Mouse (Mus musculus): Measurements from ENCODE around the gene Gm6408.
"Not testable (repeated sequence)": the region's sequence is repeated elsewhere in the genome, so short reads cannot be mapped to it uniquely, and the experiment has no call there.

Gm6408 gene

DNA sequence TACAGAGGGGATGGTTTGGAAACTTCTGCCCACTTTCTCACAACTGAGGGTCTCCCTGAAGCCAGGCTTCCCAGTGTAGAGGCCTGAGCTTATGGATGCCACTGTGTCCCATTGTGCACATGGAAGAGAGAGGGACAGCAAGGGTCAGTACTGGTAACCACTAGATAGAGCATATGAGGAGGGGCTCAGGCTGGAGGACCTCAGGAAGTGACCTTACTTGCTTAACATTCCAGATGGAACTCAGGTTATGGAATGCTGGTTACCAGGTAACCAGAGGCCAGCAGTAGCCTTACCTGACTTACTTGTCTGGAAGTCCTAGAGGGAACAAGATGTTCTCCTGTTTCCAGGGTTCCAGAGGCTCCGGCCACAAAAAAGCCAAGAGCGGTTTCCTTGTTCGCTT lies at the start of gene Gm6408:
Gene Gm6408 (plus strand): TSS at position 301 of the 400 bp plus-strand sequence.
- in situ Hi-C loops (cut with MboI; ENCODE audit: low pct_unique_long_range_greater_than_20kb in 1 of 2, low sequenced_read_pairs in 2 of 2, unreplicated experiment in 1 of 2) = loop anchor here in 1 of 2 experiments (25.0 kb wide), 1 partner anchor 119 kb away; no protein-coding TSS in a partner anchor

DNA sequence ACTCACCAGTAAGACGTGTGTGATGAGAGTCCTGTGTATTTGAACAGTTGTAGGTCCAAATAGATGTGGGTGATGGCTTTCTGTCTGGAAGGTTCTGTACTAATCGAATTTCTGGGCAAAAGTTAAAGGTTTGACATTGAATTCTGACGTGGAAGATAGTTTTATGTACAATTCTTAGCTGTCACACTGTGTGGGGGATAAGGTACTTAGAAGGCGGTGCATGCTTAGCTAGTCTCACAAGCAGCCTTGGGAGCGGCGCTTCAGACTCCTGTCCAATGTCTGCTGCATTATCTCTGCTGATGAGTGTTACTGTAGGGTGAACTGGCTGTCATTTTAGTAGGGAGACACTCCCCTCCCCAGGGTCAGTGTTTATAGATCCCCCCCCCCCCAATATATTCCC lies 49.3 kb upstream of the Gm6408 start:
- in situ Hi-C loops (cut with MboI; ENCODE audit: low pct_unique_long_range_greater_than_20kb in 1 of 2, low sequenced_read_pairs in 2 of 2, unreplicated experiment in 1 of 2) = no loop called here

DNA sequence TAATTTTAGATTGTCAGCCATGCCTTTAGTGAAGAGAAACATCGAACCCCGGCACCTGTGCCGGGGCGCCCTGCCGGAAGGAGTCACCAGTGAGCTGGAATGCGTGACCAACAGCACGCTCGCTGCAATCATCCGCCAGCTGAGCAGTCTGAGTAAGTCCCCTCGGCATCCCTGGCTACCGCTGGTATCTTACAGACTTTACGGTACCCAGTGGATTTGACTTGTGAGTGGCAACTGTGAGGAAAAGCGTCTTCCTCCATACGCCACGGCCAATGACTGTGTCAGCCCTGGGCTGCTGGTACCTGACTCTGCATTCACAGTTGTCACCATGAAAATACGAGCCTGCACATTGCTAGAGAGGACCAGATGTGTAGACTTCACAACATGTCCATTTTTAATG lies 46.4 kb upstream of the Gm6408 start:
- in situ Hi-C loops (cut with MboI; ENCODE audit: low pct_unique_long_range_greater_than_20kb in 1 of 2, low sequenced_read_pairs in 2 of 2, unreplicated experiment in 1 of 2) = no loop called here

DNA sequence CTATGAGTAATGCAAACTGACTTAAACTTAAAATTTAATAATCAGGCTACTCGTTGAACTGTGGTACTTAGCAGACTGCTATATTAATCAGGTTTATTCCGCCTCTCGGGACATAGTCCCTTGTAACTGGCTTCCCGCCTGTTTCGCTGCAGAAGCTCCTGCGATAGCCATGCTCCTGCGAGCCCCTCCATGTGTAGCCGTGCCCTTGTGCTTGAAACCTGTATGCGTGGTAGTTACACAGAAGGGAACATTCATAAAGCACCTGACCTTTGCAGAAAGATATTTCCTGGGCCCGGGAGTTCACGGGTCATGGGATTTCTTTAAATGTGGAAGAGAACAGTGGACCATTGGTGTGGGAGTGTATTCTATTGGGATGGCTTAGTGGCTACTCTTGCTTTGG lies 45.0 kb upstream of the Gm6408 start:
- in situ Hi-C loops (cut with MboI; ENCODE audit: low pct_unique_long_range_greater_than_20kb in 1 of 2, low sequenced_read_pairs in 2 of 2, unreplicated experiment in 1 of 2) = no loop called here

DNA sequence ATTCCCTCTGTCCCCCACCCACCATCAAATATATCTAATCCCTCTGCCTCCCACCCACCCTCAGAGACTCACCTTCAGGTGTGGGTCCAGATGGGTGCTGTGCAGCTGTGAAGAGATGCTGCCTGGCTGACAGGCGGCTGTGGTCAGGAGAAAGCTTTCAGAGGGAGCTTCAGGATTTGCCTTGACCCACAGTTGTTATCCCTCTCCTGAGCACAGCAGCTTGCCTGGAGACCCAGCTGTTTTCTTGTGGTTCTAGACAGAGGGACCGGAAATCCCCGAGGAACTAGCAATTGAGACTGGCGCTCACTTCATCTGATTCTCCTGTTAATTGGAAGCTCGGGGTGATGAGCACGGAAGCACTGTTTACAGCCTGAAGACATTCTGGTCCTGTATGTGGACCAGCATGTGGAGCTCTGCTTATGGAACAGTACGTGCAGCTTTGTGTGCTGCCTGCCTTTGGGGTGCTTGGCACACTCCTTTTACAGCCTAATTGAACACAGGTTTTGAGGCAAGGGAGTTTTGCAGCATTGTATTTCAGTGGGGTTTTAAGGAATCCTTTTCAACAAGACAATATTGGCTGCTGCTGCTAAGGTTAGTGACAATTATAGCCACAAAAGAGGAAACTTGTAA lies 42.5 kb upstream of the Gm6408 start:
- in situ Hi-C loops (cut with MboI; ENCODE audit: low pct_unique_long_range_greater_than_20kb in 1 of 2, low sequenced_read_pairs in 2 of 2, unreplicated experiment in 1 of 2) = no loop called here

DNA sequence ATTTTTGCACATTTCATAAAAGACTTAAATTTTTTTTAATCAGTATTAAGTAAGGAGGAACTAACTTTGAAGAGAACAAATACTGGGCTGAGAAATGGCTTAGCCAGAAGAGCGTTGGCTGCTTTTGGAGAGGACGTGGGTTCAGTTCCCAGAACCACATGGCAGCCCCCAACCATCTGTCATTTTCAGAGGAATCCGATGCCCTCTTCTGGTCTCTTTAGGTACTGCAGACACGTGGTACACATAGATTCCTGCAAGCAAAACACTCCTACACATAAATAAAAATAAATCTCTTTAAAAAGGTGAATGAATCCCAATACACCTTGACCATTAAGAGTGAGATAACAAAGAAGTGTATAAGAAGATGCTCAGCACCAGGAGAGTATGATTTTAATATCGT lies 41.5 kb upstream of the Gm6408 start:
- in situ Hi-C loops (cut with MboI; ENCODE audit: low pct_unique_long_range_greater_than_20kb in 1 of 2, low sequenced_read_pairs in 2 of 2, unreplicated experiment in 1 of 2) = no loop called here

DNA sequence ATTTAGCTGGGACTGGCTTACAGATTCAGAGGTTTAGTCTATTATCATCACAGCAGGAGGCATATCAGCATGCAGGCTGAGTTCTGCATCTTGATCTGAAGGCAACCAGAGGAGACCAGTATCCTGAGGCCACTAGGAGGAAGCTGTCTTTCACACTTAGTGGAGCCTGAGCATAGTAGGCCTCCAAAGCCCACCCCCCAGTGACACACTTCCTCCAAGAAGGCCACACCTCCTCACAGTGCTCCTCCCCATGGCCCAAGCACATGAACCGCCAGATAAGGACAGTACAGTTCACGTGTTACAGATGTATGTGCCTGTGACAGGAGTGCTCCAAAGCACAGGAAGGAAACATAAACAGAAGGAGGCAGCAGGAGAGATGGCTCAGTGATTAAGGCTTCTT lies 39.0 kb upstream of the Gm6408 start:
- in situ Hi-C loops (cut with MboI; ENCODE audit: low pct_unique_long_range_greater_than_20kb in 1 of 2, low sequenced_read_pairs in 2 of 2, unreplicated experiment in 1 of 2) = no loop called here

DNA sequence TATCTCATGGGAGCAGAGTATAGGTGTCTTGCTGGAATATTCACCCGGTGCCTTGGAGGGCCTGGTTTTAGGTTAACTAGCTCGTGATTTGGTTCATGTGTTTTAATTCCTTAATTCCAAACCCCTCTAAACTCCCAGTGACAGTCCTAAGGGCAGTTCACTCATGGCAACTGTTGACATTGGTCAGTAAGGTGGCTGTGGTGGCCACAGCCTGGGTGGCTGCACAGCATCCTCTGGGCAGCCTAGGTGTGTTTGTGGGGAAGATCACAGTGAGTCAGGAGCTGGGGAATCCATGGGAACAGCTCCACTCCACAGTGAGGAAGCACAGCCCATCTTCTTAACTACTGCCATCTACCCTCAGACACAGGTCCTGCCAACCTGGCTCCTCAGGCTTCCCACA lies 35.1 kb upstream of the Gm6408 start:
- in situ Hi-C loops (cut with MboI; ENCODE audit: low pct_unique_long_range_greater_than_20kb in 1 of 2, low sequenced_read_pairs in 2 of 2, unreplicated experiment in 1 of 2) = no loop called here

DNA sequence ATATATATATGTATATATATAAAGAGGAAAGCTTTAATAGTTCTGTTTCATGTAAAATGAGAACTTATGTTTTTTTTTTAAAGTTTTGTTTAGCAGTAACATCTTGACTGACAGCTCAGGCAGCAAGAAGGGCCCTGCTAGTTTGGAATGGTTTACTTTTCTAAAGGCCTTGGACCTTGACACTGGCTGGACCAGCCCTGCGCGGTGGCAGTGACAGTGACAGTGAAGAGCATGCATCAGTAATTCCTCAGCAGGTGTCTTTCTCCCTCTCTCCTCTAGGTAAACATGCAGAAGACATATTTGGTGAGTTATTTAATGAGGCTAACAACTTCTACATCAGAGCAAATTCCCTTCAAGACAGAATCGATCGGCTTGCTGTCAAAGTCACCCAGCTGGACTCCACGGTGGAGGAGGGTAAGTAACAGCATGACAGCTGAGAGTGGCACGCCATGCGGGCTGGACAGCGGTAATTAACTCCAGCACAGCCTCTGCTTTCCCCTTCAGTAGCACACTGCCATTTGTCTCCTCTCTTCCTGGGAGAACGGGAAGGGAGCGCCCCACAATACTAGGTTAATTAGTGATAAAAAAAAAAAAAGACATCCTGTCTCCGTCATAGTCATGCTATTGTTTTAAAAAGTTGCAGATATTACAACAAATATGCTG lies 30.0 kb upstream of the Gm6408 start:
- in situ Hi-C loops (cut with MboI; ENCODE audit: low pct_unique_long_range_greater_than_20kb in 1 of 2, low sequenced_read_pairs in 2 of 2, unreplicated experiment in 1 of 2) = no loop called here

DNA sequence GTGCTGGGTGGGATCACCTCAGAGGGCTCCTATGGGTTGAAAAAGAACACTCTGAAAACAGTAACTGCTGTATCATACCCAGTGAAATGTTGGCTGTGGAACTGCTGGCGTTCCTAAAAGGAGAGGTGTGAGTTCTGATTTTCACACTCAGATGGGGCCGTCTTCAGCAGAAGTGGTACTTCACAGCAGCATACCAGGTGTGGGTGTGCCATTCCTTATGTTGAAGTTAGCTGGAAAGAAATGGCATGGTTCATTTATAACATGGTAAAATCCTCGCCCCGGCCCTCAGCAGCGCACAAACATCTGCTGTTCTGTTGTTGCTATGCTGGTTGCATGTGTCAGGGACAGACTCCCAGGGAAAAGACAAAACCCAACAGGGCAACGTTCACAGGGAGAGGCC lies 28.2 kb upstream of the Gm6408 start:
- in situ Hi-C loops (cut with MboI; ENCODE audit: low pct_unique_long_range_greater_than_20kb in 1 of 2, low sequenced_read_pairs in 2 of 2, unreplicated experiment in 1 of 2) = no loop called here

DNA sequence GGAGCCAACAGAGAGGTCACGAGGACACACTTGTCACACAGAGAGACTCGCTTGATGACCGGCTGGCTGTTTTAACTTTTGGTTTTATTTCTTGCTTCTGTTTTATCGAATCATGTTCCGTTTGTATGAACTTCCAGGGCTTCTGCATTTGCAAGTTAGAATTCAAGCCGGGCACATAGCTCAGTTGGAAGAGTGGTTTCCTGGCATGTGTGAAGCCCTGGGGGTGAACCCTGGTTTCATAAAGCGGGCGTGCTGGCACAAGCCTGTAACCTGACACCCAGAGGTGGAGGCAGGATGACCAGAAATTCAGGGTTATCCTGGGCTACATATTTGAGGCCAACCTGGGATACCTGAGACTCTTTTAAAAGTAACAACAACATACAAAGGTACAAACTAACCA lies 20.2 kb upstream of the Gm6408 start:
- in situ Hi-C loops (cut with MboI; ENCODE audit: low pct_unique_long_range_greater_than_20kb in 1 of 2, low sequenced_read_pairs in 2 of 2, unreplicated experiment in 1 of 2) = no loop called here

DNA sequence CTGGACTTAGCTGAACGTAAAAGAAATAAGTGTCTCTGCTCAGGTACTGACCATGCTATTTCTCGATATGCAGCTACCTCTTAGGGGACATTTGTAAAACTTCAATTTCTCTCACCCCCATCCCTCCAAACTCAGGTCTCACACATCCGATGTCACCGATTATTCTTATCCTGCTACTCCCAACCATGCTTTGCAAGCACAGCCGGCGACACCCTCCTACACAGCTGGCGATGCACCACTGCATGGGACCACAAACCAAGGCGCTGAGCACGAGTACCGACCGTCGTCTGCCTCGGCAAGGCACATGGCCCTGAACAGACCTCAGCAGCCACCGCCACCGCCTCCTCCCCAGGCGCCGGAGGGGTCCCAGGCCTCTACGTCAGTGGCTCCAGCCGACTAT lies 15.1 kb upstream of the Gm6408 start:
- in situ Hi-C loops (cut with MboI; ENCODE audit: low pct_unique_long_range_greater_than_20kb in 1 of 2, low sequenced_read_pairs in 2 of 2, unreplicated experiment in 1 of 2) = no loop called here

DNA sequence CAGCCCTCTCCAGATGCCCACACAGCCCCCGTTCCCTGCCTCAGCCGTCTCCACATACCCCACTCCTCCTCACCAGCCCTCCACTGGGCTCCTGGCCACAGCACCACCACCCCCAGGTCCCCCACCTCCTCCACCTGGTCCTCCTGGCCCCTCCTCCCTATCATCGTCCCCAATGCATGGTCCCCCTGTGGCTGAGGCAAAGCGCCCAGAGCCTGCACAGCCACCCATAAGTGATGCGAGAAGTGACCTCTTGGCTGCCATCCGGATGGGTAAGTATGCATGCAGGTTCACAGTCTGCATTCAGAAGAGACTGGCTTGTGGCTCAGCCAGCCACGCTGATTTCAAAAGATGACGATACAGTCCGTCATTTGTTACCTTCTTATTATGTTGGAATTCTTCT lies 13.5 kb upstream of the Gm6408 start:
- in situ Hi-C loops (cut with MboI; ENCODE audit: low pct_unique_long_range_greater_than_20kb in 1 of 2, low sequenced_read_pairs in 2 of 2, unreplicated experiment in 1 of 2) = no loop called here

DNA sequence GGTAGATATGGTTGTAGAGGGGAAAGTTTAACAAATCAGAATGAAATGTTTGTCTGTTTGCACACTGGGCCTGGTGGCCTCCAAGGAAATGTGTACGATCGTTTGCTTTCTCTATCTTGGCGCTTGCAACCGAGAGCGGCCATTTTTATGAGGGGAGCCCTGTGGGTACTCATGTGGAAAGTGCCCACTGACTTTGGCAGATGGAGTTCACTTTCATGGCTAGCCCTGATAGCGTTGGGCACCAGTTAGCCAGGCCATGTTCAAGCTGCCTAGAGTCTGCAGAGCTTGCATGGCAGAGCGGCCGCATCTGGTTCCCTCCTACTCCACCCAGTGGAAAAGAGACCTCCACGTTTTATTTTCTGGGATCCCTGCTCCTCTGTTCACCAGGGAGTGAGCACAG lies 10.9 kb upstream of the Gm6408 start:
- in situ Hi-C loops (cut with MboI; ENCODE audit: low pct_unique_long_range_greater_than_20kb in 1 of 2, low sequenced_read_pairs in 2 of 2, unreplicated experiment in 1 of 2) = loop anchor here in 1 of 2 experiments (10.0 kb wide), 1 partner anchor 96 kb away; no protein-coding TSS in a partner anchor

DNA sequence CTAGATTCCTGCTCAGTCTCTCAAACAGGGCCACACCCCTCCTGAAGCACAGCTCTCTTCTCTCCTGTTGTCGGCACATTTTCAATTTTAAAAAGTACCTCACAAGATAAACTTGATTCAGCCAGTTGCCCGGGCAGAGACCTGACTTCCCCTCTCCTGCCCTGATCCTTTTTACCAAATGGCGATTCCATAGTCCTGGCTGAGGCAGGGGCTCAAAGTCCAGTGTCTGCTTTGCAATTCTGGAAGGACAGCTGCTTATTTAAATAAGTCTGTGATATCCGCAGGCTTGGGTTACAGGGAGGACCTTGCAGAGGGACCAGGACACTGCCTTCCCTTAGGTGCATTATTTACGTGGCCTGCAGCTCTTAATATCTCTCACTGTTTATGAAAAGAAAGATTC lies 10.5 kb upstream of the Gm6408 start:
- in situ Hi-C loops (cut with MboI; ENCODE audit: low pct_unique_long_range_greater_than_20kb in 1 of 2, low sequenced_read_pairs in 2 of 2, unreplicated experiment in 1 of 2) = loop anchor here in 1 of 2 experiments (10.0 kb wide), 1 partner anchor 97 kb away; no protein-coding TSS in a partner anchor

DNA sequence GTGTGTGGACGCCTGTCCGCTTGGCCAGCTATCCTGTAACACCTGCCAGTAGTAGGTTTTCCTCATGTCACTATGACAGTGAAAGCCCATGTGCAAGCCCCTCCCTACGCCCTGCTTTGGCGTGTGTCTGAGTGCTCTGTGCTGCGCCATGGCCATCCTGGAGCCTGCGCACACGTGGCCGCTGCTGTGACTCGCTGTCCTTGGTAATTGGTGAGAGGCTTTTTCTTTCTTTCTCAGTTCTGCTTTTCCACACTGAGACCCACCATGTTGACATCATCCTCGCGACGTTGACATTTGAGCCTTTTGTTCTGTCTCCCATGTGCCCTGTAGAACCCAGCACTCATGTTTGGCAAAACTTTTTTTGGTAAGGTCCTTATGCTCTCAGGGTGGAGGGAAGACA lies 9.9 kb upstream of the Gm6408 start:
- in situ Hi-C loops (cut with MboI; ENCODE audit: low pct_unique_long_range_greater_than_20kb in 1 of 2, low sequenced_read_pairs in 2 of 2, unreplicated experiment in 1 of 2) = loop anchor here in 1 of 2 experiments (10.0 kb wide), 1 partner anchor 97 kb away; no protein-coding TSS in a partner anchor

DNA sequence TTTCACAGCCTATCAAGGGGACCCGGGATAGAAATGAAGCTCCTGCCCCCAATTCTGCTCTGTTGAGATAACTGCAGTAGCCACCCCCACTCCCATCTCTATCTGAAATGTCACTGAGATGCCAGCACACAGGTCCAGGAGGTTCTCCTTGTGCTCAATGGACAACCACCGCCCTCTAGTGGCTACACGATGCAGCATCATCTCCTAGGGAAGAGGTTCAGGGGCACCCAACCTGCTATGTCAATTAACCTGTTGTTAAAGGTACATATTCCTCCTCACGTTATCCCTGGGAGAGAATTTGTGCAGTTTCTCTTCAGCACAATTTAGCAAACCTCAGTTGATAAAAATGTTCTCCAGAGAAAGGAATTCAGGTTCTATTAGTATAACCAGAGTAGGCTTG lies 2.2 kb upstream of the Gm6408 start:
- in situ Hi-C loops (cut with MboI; ENCODE audit: low pct_unique_long_range_greater_than_20kb in 1 of 2, low sequenced_read_pairs in 2 of 2, unreplicated experiment in 1 of 2) = loop anchor here (10.0 to 25.0 kb wide), 2 partner anchors 105 to 117 kb away; no protein-coding TSS in a partner anchor

DNA sequence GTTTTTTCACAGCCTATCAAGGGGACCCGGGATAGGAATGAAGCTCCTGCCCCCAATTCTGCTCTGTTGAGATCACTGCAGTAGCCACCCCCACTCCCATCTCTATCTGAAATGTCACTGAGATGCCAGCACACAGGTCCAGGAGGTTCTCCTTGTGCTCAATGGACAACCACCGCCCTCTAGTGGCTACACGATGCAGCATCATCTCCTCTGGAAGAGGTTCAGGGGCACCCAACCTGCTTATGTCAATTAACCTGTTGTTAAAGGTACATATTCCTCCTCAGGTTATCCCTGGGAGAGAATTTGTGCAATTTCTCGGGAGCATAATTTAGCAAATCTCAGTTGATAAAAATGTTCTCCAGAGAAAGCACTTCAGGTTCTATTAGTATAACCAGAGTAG lies 7.2 kb downstream of the Gm6408 start:
- in situ Hi-C loops (cut with MboI; ENCODE audit: low pct_unique_long_range_greater_than_20kb in 1 of 2, low sequenced_read_pairs in 2 of 2, unreplicated experiment in 1 of 2) = loop anchor here in 1 of 2 experiments (25.0 kb wide), 1 partner anchor 127 kb away; no protein-coding TSS in a partner anchor

DNA sequence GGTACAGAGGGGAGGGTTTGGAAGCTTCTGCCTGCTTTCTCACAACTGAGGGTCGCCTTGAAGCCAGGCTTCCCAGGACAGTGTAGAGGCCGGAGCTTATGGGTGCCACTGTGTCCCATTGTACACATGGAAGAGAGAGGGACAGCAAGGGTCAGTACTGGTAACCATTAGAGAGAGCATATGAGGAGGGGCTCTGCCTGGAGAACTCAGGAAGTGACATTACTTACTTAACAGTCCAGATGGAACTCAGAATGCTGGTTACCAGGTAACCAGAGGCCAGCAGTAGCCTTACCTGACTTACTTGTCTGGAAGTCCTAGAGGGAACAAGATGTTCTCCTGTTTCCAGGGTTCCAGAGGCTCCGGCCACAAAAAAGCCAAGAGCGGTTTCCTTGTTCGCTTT lies 9.3 kb downstream of the Gm6408 start, which contains the start of gene Gm6370:
Gene Gm6370 (plus strand): TSS at position 301 of the 400 bp plus-strand sequence.
- in situ Hi-C loops (cut with MboI; ENCODE audit: low pct_unique_long_range_greater_than_20kb in 1 of 2, low sequenced_read_pairs in 2 of 2, unreplicated experiment in 1 of 2) = loop anchor here in 1 of 2 experiments (25.0 kb wide), 1 partner anchor 129 kb away; no protein-coding TSS in a partner anchor

DNA sequence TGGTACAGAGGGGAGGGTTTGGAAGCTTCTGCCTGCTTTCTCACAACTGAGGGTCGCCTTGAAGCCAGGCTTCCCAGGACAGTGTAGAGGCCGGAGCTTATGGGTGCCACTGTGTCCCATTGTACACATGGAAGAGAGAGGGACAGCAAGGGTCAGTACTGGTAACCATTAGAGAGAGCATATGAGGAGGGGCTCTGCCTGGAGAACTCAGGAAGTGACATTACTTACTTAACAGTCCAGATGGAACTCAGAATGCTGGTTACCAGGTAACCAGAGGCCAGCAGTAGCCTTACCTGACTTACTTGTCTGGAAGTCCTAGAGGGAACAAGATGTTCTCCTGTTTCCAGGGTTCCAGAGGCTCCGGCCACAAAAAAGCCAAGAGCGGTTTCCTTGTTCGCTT lies 20.3 kb downstream of the Gm6408 start, which contains the start of gene 4930449I24Rik:
Gene 4930449I24Rik (plus strand): TSS at position 301 of the 400 bp plus-strand sequence.
- in situ Hi-C loops (cut with MboI; ENCODE audit: low pct_unique_long_range_greater_than_20kb in 1 of 2, low sequenced_read_pairs in 2 of 2, unreplicated experiment in 1 of 2) = not testable (repeated sequence)
